Mouse (Mus musculus) G1E (cell line): ENCODE results near the gene Tvp23b.

Experiments used
- CTCF ChIP-seq: IDR thresholded peaks from 2 replicates; pipeline ENCODE4 v1.5.1; 2012; ENCODE audit warnings: low read depth, low read length, inconsistent platforms, mixed read lengths
- GATA2 ChIP-seq: IDR thresholded peaks from 2 replicates; pipeline ENCODE4 v1.6.1; 2012; ENCODE audit warnings: low read depth, low read length, inconsistent platforms, borderline replicate concordance
- POLR2AphosphoS5 ChIP-seq: IDR thresholded peaks from 2 replicates; pipeline ENCODE4 v1.6.1; 2012; ENCODE audit warnings: low read depth, low read length, inconsistent platforms; ENCODE audit not compliant: insufficient replicate concordance
- TAL1 ChIP-seq: conservative IDR thresholded peaks from 2 replicates; pipeline ENCODE4 v1.6.1; 2012; ENCODE audit warnings: low read depth, low read length, inconsistent platforms, mixed read lengths

GRCm38 (mm10) chr11:62911362-62911761 is 32.1 kb downstream of the Tvp23b start:
- TF ChIP-seq CTCF (no peak), GATA2 (no peak), POLR2AphosphoS5 (no peak), TAL1 (no peak)
